Mouse (Mus musculus) retina, postnatal 1 day (tissue): ENCODE results near the gene Atp10a.
"Not testable (repeated sequence)": the region's sequence is repeated elsewhere in the genome, so short reads cannot be mapped to it uniquely, and the experiment has no call there.

Source experiments
- DNase-seq: peaks from one replicate; pipeline ENCODE4 v3.0.0-alpha.2; 2012

Gene Atp10a

GRCm38 (mm10) chr7:58801791-58802190 lies 145.8 kb downstream of the Atp10a start:
- DNase-seq: no peak

DNA sequence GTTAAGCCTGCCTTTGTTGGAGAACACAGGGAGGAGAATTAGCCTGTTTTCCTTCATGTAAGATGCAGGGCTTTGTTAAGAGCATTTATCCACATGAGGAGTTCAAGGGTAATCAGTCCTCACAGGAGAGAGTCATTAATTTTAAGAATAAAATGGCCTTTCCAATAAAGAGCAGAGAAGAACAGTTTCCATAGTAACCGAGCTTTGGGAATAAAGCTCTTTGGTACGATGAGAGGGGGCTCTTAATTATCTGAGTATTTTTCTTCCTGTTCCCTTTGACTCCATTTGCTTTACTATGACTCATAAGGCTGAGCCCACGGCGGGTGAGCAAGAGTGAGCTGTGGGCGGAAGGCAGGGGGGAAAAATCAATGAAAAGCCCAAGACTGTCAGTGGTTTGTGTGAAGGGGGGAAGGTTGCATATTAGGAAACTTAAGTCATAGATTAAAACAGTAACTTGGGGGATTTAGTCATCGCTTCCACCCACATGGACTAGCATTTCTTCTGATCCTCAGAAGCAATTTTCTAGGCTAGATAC lies 166.2 kb downstream of the Atp10a start:
- no peak for DNase-seq

GRCm38 (mm10) chr7:58824686-58825085 lies 168.7 kb downstream of the Atp10a start:
- no peak for DNase-seq

GRCm38 (mm10) chr7:58829111-58829510 lies 173.1 kb downstream of the Atp10a start:
- no peak for DNase-seq

GRCm38 (mm10) chr7:58836855-58837606 lies 181.1 kb downstream of the Atp10a start:
- DNase-seq: not testable (repeated sequence)

- no peak for DNase-seq
Observed at GRCm38 (mm10) chr7:58840367-58840766, 184.4 kb downstream of the Atp10a start.

DNA sequence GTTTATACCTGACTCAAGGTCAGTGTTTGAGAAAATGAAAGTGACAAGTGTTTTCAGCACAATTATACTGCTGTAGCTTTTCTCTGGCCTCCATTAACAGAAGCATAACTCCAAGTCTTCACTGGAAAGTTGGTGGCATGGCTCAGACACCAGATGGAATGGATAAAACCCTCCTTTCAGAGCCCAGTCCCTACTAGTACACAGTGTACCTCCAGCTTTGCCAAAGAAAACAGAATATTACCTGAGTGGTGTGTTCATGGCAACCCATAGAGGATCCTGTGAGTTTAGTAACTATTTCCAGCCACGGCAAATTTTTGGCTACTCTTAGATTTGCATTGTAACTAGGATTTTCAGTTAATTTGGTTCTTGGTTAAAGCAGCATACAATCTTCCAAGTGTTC lies 185.1 kb downstream of the Atp10a start:
- DNase-seq: no peak

GRCm38 (mm10) chr7:58842818-58843217 lies 186.9 kb downstream of the Atp10a start:
- peak; percentile 31 for DNase-seq

GRCm38 (mm10) chr7:58843767-58844445 lies 187.9 kb downstream of the Atp10a start:
- DNase-seq: peak; percentile 90

DNA sequence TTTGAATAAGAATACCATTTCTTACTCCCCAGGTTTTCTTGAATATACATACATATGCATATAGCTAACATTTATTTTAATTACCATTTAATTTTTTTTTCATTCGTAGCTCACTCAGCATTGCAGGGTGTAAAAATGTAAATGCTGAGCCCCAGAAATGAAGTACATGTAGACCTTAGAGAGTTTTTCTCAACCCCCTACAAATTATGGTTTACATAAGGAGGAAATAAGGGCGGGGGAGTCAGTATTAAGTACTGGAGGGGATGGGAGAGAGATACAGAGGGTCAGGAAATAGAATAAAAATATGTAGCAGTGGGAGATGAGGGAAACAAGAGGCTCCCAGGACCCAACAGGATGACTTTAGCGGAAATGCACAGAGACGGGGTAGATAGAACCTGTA lies 188.5 kb downstream of the Atp10a start:
- peak; percentile 4 for DNase-seq

GRCm38 (mm10) chr7:58858921-58859320 lies 203.0 kb downstream of the Atp10a start:
- DNase-seq: no peak

DNA sequence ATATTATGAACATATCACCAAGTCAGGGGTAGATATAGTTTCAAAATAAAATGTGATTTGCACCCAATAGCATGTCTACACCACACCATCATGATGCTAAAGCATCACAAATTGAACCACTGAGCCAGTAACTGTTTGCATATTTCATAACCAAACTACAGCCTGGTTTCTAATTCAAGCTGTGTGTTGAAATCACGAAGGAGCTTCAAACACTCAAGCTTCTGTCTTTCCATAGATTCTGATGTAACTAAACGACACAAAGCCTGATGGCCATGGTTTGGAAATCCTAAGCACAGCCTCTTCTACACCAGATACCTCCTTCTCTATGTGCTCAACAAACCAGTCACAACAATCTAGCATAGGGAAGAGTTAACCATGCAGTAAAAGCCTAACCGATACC lies 207.2 kb downstream of the Atp10a start:
- no peak for DNase-seq

DNA sequence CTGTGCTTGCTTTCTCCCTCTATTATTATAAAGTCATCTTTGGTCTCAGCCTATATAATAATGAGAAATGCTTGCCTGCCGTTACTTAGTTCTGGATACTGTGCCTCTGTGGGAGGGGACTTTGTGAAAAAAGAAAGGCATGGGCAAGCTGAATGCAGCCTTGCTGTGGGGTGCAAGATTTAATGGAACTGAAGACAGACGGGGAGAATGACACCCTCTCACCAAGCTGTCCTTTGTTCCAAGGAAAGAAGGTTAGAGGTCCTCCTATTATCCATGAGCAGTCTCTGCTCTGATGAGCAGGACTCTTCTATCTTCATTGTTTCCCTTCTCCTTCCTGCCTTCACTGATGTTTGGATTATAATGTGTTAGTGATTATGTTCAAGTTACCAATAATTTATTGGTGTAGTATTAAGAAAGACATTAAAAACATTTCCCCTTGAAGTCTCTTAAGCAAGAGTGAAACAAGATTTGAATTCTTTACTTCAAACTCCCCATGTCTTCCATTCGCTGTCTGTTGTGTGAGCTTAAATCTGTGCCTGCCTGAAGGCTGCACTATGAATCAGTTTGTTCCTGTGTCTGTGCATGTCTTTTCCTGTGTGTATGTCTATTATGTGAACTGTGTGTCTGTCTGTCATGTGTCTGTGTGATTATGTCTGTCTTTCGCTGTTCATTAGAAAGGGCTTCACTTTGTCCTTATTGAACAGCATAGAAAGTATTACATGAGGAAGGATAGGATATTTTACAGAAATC lies 211.1 kb downstream of the Atp10a start:
- peak; percentile 6 for DNase-seq

DNA sequence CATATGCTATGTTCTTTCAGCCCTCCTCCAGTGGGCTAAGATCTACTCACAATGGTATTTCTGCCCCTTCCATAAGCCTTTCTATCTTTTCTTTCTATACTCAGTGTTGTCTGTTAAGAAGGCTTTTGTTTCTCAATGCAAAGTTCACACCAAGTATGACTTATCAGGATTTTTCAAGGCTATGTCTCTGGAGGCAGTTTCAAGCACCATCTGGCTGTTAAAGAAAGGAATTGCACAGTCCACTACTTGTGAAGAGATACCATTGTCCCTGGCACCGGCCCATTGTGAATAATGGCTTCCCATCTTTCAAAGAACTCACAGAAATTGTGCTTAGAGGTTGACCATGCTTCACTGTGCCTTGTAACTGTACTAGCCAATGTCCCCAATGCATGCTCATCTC lies 214.7 kb downstream of the Atp10a start:
- DNase-seq: no peak

DNA sequence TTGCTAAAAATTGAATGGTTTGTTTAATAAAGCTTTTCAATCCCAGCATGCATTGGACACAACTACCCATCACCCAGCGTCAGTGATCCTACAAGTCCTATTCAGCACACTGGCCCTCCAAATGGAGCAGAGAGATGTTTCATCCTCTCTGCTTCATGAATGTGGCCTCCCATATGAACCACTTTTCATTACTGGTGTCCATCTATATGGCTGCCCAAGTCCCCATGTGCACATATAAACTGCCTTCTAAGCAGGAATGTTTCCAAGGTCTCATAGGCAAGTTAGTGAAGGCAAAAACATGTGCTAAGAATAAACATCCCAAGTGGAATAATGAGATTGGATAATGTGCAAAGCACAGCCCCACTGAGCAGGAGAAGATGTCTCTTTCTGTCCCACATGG lies 217.7 kb downstream of the Atp10a start:
- DNase-seq: no peak
